Mouse (Mus musculus) kidney, embryonic 14.5 days (tissue): ENCODE results near the gene Cdc37. TPM values are rescaled to one million over a fixed set of nuclear protein-coding genes. Genes with fewer than 3 reads are reported as not detected.

ENCODE experiments used
- ATAC-seq: fragments of 200-750 bp; cut with Nextera tagmentation; 2 replicates; pipeline ENCODE4 v1.8.0; 2017; ENCODE audit warnings: moderate number of reproducible peaks, mild to moderate bottlenecking, moderate TSS enrichment, moderate library complexity; ENCODE audit not compliant: low FRiP score, low TSS enrichment
- H3K27ac ChIP-seq: fragments of 300-500 bp; sonication (generic); 2 replicates; pipeline ENCODE4 v1.5.1; 2014; ENCODE audit warnings: low read depth, mild to moderate bottlenecking, low read length, moderate library complexity, mixed read lengths
- H3K27me3 ChIP-seq: fragments of 300-500 bp; sonication (generic); 2 replicates; pipeline ENCODE4 v1.6.1; 2014; ENCODE audit warnings: mild to moderate bottlenecking, low read length; ENCODE audit not compliant: control insufficient read depth, insufficient read depth
- H3K36me3 ChIP-seq: fragments of 300-500 bp; sonication (generic); 2 replicates; pipeline ENCODE4 v1.6.1; 2014; ENCODE audit warnings: low read length, mixed read lengths; ENCODE audit not compliant: control insufficient read depth, insufficient read depth
- H3K4me1 ChIP-seq: fragments of 300-500 bp; sonication (generic); 2 replicates; pipeline ENCODE4 v1.6.1; 2014; ENCODE audit warnings: low read length, mixed read lengths; ENCODE audit not compliant: control insufficient read depth, insufficient read depth
- H3K4me2 ChIP-seq: fragments of 300-500 bp; sonication (generic); replicated peaks from 2 replicates; pipeline ENCODE4 v1.6.1; 2014; ENCODE audit warnings: low read depth, mild to moderate bottlenecking, low read length
- H3K4me3 ChIP-seq: fragments of 300-500 bp; sonication (generic); 2 replicates; pipeline ENCODE4 v1.5.1; 2014; ENCODE audit warnings: mild to moderate bottlenecking, low read length
- H3K9ac ChIP-seq: fragments of 300-500 bp; sonication (generic); 2 replicates; pipeline ENCODE4 v1.6.1; 2014; ENCODE audit warnings: low read depth, mild to moderate bottlenecking, low read length, moderate library complexity
- H3K9me3 ChIP-seq: fragments of 300-500 bp; sonication (generic); 2 replicates; pipeline ENCODE4 v1.6.1; 2016; ENCODE audit warnings: low read length; ENCODE audit not compliant: control insufficient read depth
- WGBS: fragments of 180-500 bp; shearing (Covaris S2); extraction: QIAGEN DNeasy Blood & Tissue Kit; methylation state at CpG from one replicate; pipeline ENCODE4 v1.1.7; 2014; 5-methylcytosine and 5-hydroxymethylcytosine counted together
- polyA plus RNA-seq: library from polyadenylated mRNA; unstranded; fragments of >200 nt; fragmentation: Nextera tagmentation; extraction: Ambion mirVana; gene quantifications from 2 replicates; pipeline ENCODE4 v1.2.1, GENCODE M21; 2014

Cdc37 gene
- polyA plus RNA-seq, 1 experiment from 2014 or later, result 377 TPM

DNA sequence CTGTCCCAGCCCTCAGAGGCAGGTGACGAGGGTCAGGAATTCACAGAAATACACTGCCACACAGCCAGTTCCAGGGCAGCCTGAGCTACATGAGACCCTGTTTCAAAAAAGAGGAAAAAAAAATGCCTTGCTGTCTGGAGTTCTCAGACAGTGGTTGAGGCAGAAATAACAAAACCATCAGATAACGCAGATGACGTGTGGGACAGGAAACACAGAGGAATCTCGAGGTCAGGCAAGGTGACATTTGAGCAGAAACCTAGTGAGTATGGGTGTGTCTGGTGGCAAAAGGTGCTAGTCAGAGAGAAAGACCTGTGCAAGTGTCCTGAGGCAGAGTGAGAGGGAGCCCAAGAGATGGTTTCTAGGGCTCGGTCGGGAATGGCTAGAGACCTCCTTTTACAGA is 22.6 kb upstream of the Cdc37 start:
- H3K36me3 ChIP-seq, result no peaks in the 10 kb centered on the region
- ATAC-seq, result no peak
- 66% methylated on average over 6 of the region's 6 CpGs for WGBS

DNA sequence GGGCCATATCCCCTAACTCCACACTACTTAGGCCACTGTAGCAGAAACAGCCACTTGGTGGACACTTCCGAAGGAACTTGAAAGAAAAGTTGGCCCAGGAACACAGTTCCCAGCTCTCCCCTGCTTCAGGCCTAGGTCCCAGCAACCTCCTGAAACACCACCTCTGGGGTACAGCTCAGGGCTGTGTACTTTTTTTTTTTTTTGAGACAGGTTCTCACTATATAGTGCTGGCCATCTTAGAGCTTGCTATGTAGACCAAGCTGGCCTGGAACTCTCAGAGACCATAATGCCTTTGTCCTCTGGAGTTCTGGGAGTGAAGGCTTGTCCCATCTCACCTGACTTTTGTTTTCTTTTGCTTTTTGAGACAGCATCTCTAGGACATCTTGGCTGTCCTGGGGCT is 19.4 kb upstream of the Cdc37 start:
- peaks cover 39% of the 10 kb centered on the region for H3K4me1 ChIP-seq
- no peak for ATAC-seq
- no peak overlapping the region for H3K9ac ChIP-seq
- peaks cover 27% of the 10 kb centered on the region for H3K27me3 ChIP-seq
- H3K36me3 ChIP-seq, result no peaks in the 10 kb centered on the region
- H3K4me2 ChIP-seq, result no peak overlapping the region; the same call in 1 of the 2 replicates
- 67% methylated on average over 1 of the region's 1 CpGs for WGBS
- H3K27ac ChIP-seq, result no peak overlapping the region
- no peak overlapping the region for H3K4me3 ChIP-seq
- no peaks in the 10 kb centered on the region for H3K9me3 ChIP-seq

More for the DNA sequence above, 22.6 kb upstream of the Cdc37 start:
- Histone ChIP-seq H3K27ac (no peak overlapping the region), H3K4me1 (peaks cover 17% of the 10 kb centered on the region; the same call in 1 of the 2 replicates), H3K9me3 (no peaks in the 10 kb centered on the region), H3K27me3 (no peaks in the 10 kb centered on the region; the same call in 1 of the 2 replicates), H3K4me3 (no peak overlapping the region), H3K4me2 (no peak overlapping the region), H3K9ac (no peak overlapping the region)

DNA sequence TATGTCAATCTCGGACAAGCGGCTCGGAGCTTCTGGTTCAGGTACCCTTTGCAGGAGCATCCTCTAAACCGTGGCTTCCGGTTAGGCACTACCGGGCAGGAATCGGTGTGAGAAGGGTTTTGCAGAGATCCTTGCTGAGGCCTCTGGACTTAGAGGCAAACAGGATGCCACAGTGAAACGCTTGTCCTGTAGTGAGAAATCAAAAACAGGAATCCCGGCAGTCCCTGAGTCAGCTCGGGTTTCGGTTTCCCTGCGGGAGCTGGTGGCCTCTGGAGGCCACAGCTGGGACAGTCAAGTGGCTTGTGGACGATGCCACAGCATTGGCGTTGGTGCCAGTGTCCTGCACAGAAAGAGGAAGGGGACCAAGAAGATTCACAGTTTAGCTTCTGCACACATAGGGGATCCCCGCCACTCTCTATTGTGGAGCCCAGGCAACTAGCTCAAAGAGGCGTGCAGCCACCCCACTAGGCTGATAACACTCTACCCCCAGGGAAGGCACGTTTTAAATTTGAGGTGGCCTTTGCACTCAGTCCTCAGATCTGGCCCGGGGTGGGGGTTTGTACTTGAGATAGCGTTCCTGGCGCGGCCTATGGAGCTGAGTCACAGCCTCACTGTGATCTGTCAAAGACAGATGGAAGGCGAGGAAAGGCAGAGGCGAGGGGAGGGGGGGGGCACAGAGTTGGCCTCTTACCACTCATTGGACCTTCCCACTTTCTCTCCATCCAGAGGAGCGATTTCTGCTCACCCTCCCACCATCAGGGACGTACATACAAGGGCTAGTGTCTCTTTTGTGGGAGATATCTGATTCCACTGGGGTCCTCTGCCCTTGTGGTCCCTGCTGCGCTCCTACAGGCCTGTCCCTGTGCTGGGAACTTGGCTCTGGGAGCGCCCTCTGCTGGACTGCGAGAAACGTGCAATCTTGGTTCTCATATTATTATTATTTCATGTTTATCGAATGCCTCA is 18.7 kb upstream of the Cdc37 start:
- peak overlapping the region; percentile 40; the same call in 1 of the 2 replicates for H3K9ac ChIP-seq
- H3K4me3 ChIP-seq, result peak overlapping the region; percentile 29
- 6% methylated on average over 30 of the region's 30 CpGs for WGBS
- H3K4me1 ChIP-seq, result peaks cover 39% of the 10 kb centered on the region
- H3K9me3 ChIP-seq, result no peaks in the 10 kb centered on the region
- H3K27me3 ChIP-seq, result peaks cover 33% of the 10 kb centered on the region
- peak overlapping the region; percentile 48 for H3K4me2 ChIP-seq
- peak overlapping the region; percentile 89 for H3K27ac ChIP-seq
- H3K36me3 ChIP-seq, result no peaks in the 10 kb centered on the region
- peak; percentile 68 for ATAC-seq

DNA sequence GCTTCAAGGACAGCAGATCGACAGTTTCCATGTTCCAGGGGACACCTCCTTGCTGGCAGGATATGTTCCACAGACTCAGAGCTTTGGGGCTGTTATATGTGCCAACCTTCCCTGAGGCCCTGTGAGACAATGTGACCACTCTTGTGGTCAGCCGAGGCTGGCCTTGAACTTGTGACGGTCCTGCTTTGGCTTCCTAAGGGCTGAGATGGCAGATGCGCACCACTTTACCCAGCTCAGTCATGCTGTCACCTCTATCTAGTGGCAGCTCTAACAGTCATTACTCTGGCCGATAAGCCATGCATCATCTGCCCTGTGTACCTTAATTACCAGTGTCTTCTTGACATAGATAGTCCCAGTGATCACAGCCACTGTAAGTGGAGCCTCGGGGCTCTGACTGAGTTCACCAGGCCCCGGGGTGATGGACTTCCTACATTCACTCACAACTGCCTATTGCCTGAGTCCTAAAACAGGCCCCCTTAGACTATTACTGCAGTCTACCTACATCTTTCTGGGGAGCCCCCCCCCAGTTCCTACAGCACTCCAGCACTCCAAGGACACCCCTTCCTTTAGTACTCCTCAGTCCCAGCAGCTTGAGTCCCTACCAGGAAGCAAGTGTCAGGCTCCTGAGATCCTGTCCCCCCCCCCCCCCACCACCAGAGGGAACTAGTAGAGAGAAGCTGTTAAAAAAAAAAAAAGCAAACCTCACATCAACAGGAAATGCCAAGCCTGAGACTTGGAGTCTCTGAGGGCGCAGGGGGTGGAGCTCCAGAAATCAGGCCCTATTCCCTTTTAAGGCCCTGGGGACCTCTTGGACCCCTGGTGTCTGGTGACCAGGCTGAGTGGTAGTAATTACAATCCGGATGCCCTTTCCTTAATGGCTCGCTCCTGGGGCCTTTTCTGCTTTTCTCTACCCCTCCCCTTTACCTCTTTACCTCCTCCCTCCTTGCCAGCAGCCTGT is 17.6 kb upstream of the Cdc37 start:
- 44% methylated on average over 10 of the region's 10 CpGs for WGBS
- Histone ChIP-seq H3K4me3 (peak overlapping the region; percentile 29), H3K4me1 (peaks cover 39% of the 10 kb centered on the region), H3K27me3 (peaks cover 33% of the 10 kb centered on the region), H3K9me3 (no peaks in the 10 kb centered on the region), H3K27ac (peak overlapping the region; percentile 89), H3K4me2 (peak overlapping the region; percentile 48), H3K36me3 (no peaks in the 10 kb centered on the region), H3K9ac (peak overlapping the region; percentile 40; the same call in 1 of the 2 replicates)
- no peak for ATAC-seq

DNA sequence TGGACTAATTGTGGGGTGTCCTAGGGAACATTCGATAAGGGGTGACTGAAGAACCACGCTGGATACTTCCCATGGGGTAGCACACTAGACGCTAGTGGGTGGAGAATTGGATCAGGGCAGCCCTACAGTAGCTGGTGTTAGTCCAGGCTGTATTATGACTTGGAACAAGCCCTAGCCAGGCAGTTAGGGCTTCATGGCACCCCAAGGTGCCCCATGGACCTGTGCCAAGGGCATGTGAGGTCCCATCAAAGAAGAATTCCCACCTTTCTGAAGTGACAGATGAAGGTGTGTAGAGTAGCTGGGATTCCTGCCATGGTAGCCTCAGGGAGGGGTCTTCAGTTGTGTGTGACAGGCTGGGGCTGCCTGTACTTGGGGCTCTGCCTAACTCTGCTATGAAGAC is 16.7 kb upstream of the Cdc37 start:
- WGBS, result 26% methylated on average over 3 of the region's 3 CpGs

DNA sequence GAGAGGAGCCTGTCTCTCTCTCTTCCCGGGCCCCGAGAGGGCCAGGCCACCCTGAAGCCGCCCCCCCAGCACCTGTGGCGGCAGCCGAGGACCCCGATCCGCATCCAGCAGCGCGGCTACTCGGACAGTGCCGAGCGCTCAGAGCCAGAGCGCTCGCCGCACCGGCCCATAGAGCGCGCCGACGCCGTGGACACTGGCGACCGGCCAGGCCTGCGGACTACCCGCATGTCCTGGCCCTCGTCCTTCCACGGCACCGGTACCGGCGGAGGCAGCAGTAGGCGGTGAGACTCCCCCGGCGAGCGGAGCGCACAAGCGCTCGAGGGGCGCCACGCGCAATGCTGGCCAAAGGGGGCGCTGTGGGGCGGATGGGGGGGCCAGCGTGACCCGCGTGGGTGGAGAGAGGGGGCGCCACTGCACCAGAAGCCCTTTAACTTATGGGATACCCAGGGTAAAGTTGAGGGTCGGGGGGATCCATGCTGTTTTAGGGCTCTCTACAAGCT is 16.2 kb upstream of the Cdc37 start:
- Histone ChIP-seq H3K36me3 (no peaks in the 10 kb centered on the region), H3K9ac (peak overlapping the region; percentile 53), H3K27me3 (peaks cover 39% of the 10 kb centered on the region), H3K4me2 (peak overlapping the region; percentile 89), H3K4me3 (peak overlapping the region; percentile 54), H3K27ac (no peak overlapping the region), H3K9me3 (no peaks in the 10 kb centered on the region), H3K4me1 (peaks cover 43% of the 10 kb centered on the region)
- 1% methylated on average over 37 of the region's 47 CpGs for WGBS
- ATAC-seq, result no peak; the same call in 1 of the 2 replicates

More for the DNA sequence above, 16.7 kb upstream of the Cdc37 start:
- H3K27me3 ChIP-seq, result peaks cover 38% of the 10 kb centered on the region
- peak overlapping the region; percentile 89 for H3K4me2 ChIP-seq
- H3K36me3 ChIP-seq, result no peaks in the 10 kb centered on the region
- peak overlapping the region; percentile 54 for H3K4me3 ChIP-seq
- no peak overlapping the region for H3K9ac ChIP-seq
- no peak for ATAC-seq
- H3K9me3 ChIP-seq, result no peaks in the 10 kb centered on the region
- peaks cover 41% of the 10 kb centered on the region for H3K4me1 ChIP-seq
- no peak overlapping the region for H3K27ac ChIP-seq

DNA sequence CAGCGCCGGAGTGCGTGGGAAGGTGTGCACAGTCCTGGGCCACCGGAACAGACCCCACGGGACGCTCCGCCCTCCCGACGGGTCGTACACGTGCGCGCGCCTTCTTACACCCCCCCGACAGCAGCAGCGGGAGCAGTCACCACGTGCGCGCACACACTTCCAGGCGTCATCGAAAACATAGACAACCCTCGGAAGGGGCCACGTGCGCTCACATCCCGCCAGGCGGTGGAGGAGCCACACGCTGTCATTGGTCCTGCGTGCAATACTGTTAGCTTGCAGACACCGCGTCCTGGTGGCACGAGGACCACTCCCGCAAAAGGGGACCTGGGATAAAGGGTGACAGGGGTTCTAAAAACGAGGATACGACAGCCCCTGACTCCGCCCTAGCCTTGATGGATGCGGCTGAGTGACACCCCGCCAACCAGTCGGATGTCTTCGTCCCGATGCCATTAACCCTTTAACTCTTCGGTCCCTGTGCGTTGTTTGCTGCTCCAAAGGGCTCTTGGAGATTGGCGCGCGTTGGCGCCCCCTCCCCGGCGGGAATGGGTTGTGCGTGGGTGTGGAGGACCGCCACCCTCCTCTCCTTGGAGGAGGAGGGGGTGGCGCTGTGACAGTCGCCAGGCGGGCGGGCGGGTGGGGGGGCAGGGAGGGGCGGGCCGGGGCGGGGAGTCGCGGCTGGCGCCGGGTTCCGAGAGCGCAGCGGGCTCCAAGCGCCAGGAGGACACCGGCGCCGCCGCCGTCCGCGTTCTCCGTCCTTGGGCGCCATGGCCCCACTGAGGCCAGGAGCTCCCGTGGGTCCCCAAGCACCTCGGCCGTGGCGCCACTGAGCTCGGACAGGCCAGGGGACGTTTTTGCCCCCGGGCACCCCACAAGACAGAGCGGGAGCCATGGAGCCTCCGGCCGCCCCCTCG is 15.5 kb upstream of the Cdc37 start, which contains the start of gene Pde4a:
Gene Pde4a, plus strand, starts transcription at position 674 of the 911 bp plus-strand sequence.
- Histone ChIP-seq H3K9ac (peak within 1 kb of the TSS; percentile 53), H3K4me3 (peak within 1 kb of the TSS; percentile 54), H3K27me3 (peaks cover 39% of the 10 kb centered on the region), H3K36me3 (no peaks in the 10 kb centered on the region), H3K9me3 (no peaks in the 10 kb centered on the region), H3K4me1 (peaks cover 43% of the 10 kb centered on the region), H3K27ac (no peak within 1 kb of the TSS), H3K4me2 (peak within 1 kb of the TSS; percentile 89)
- under 1% methylated on average over 68 of the region's 86 CpGs for WGBS
- no peak for ATAC-seq

- under 1% methylated on average over 24 of the region's 26 CpGs for WGBS
- Histone ChIP-seq H3K27me3 (peaks cover 39% of the 10 kb centered on the region), H3K4me3 (peak overlapping the region; percentile 18), H3K27ac (no peak overlapping the region), H3K4me1 (peaks cover 41% of the 10 kb centered on the region), H3K9ac (0 out of 2 replicates have a peak overlapping the region, but pooled peaks have one; percentile 12), H3K4me2 (peak overlapping the region; percentile 39), H3K9me3 (no peaks in the 10 kb centered on the region), H3K36me3 (no peaks in the 10 kb centered on the region)
- no peak for ATAC-seq
Observed at GRCm38 (mm10) chr9:21164072-21164471, 14.3 kb upstream of the Cdc37 start.
